Mouse (Mus musculus): Measurements from ENCODE around the gene Narfl. TPM values are rescaled to one million over a fixed set of nuclear protein-coding genes. Genes with fewer than 3 reads are reported as not detected.

Gene Narfl
- total RNA-seq, 2 experiments from 2014 or later: 26.2 to 26.3 TPM

GRCm38 (mm10) chr17:25825311-25825710 lies 51.7 kb downstream of the Narfl start:
- DNase-seq (ENCODE audit: extremely low spot score in 1 of 2, low spot score in 2 of 2): peak in 1 of 2 experiments; percentile 22
- intact Hi-C loops (cut with DNase I): no loop called here

- intact Hi-C loops (cut with DNase I): no loop called here
- DNase-seq (ENCODE audit: extremely low spot score in 1 of 2, low spot score in 2 of 2): no peak
These were observed 52.5 kb downstream of the Narfl start for GRCm38 (mm10) chr17:25825984-25826570.

DNA sequence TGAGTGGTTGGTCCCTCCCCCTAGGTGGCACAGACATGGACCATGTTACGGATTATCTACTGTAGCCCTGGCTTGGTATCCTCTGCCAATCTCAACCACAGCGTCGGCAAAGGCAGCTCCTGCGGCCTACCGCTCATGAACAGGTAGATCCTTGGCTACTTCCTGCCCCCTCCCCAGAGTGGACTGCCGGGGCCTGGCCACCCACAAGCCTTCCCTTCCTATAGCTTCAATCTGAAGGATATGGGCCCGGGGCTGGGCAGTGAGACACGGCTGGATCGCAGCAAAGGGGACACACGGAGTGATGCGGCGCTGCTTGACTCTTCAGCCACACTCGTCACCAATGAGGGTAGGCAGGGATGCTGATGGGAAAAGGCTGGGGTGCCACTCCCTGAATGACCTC lies 53.4 kb downstream of the Narfl start:
- DNase-seq (ENCODE audit: extremely low spot score in 1 of 2, low spot score in 2 of 2): peak in 1 of 2 experiments; percentile 23
- intact Hi-C loops (cut with DNase I): no loop called here

DNA sequence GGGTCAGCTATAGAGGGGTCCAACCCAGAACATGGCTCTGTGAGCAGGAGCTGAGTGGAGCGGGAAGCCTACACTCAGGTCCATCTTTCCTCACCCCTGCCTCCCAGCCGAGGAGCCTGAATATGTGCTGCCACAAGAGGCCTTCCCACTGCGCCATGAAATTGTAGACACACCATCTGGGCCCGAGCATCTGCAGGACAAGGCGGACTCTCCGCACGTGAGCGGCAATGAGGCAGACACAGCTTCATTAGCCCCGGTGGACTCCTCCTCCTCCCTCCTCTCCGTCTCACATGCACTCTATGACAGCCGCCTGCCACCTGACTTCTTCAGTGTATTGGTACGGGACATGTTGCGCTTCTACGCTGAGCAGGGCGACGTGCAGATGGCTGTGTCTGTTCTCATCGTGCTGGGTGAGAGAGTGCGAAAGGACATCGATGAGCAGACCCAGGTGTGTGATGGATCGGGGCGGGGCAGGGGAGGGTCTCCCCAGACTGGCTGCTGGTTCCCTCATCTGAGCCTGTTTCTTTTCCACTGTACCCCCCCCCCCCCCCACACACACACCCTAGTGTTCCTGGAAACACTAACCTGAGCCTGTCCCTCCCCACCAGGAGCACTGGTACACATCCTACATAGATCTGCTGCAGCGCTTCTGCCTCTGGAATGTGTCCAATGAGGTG lies 54.1 kb downstream of the Narfl start:
- peak in 1 of 2 experiments; percentile 30 for DNase-seq (ENCODE audit: extremely low spot score in 1 of 2, low spot score in 2 of 2)
- intact Hi-C loops (cut with DNase I): no loop called here

- DNase-seq (ENCODE audit: extremely low spot score in 1 of 2, low spot score in 2 of 2): peak in 1 of 2 experiments; percentile 45
- intact Hi-C loops (cut with DNase I): no loop called here
These were observed 54.6 kb downstream of the Narfl start for GRCm38 (mm10) chr17:25828223-25828594.

- DNase-seq (ENCODE audit: extremely low spot score in 1 of 2, low spot score in 2 of 2): peak; percentile 78 to 87
These were observed 55.4 kb downstream of the Narfl start, which contains the start of gene Jmjd8 for GRCm38 (mm10) chr17:25828712-25829557. TSS of gene Jmjd8 (plus strand) at chr17:25828867.

DNA sequence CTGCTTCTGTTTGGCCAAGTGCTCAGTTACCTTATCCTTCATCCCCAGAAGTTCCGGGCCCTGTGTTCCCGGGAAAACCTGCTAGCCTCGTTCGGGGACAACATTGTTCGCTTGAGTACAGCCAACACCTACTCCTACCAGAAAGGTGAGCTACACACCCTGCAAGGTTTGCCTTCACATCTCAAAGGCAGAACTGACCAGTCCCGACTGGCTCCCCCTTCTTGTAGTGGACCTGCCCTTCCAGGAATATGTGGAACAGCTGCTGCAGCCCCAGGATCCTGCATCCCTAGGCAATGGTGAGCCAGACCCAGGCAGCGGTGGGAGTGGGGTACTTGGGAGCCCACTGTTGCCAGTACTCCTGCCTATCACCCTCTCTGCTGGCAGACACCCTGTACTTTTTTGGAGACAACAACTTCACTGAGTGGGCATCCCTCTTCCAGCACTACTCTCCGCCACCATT lies 56.0 kb downstream of the Narfl start:
- intact Hi-C loops (cut with DNase I): no loop called here
- peak in 1 of 2 experiments; percentile 26 for DNase-seq (ENCODE audit: extremely low spot score in 1 of 2, low spot score in 2 of 2)

More at GRCm38 (mm10) chr17:25828712-25829557, 55.4 kb downstream of the Narfl start, which contains the start of gene Jmjd8:
- intact Hi-C loops (cut with DNase I): no loop called here

DNA sequence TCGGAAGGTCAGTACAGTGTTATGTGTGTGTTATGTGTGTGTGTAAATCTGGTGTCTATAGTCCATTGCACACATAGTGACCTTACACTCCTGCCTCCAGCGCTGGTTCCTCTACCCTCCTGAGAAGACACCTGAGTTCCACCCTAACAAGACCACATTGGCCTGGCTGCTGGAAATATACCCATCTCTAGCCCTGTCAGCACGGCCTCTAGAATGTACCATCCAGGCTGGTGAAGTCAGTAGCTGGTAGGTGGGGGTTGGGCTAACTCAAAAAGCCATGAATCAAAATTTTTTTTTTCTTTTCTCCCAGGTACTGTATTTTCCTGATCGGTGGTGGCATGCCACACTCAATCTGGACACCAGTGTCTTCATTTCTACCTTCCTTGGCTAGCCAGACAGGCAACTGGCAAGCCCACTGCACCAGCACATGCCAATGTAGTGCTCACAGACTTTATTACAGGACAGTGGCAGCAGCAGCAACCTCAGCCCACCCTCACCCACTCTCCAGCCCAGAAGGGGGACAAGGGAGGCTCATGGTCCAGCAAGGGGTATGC lies 56.7 kb downstream of the Narfl start:
- intact Hi-C loops (cut with DNase I): no loop called here
- DNase-seq (ENCODE audit: extremely low spot score in 1 of 2, low spot score in 2 of 2): no peak

DNA sequence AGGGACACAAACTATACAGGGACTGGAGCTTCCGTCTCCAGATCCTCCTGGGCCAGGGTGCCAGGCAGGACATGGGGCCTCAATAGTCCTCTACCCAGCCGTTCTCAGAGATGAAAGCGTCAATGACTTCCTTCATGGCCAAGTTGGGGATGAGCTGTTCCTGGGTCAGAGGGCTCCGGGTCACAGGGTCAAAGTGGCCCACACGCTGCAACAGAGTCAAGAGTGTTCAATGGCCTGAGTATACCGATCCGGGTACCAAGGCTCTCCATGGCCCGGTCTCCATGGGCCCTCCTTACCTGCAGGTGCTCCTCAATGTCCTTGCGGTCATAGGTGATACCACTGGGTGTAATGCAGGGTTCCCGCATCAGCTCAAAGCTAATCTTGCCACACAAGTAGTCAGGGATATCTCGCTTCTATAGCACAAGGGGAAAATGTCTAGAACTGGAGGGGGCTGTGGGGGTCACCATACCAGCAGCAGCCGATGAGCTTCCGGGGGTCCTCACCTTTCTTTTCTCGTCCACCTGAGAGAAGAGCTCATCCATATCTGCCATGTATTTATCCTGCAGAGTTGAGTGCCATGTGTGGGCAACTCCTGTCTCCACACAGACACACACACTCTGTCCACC lies 57.3 kb downstream of the Narfl start:
- intact Hi-C loops (cut with DNase I): no loop called here

DNA sequence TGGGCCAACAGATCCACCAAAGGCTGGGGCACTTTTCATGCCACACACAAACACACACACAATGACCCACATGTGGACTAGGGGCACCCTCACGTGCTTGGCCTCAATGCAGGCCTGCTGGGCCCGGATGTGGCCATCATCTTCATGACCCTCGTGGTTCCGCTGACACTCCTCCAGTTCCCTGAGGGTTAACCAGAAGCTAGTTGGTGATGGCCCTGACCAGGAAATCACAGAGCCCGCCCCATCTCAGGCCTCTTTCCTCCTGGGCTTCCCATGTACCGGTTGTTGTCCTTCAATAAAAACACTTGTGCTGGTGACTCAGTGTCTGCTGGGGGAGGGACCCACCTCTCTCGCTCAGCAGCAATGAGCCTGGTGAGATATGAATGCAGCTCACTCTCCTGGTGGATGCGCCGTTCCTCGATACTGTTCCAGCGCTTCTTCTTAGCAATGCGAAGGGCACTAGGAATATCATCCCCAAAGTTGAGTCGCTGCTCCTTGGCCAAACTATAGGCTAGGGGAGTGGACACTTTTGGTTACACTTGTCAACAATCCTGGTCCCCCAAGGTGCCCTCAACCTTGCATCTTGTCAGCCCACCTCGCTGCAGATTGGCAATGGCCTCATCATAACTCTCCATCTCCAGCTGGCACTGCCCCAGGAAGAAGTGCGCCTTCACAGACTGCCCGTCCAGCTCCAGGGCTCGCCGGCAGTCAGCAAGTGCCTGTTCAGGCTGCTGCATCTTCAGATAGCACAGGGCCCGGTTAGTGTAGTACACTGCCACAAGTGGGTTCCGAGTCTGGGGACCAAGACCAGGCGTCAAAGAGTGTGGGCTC lies 58.1 kb downstream of the Narfl start:
- intact Hi-C loops (cut with DNase I): no loop called here
- DNase-seq (ENCODE audit: extremely low spot score in 1 of 2, low spot score in 2 of 2): peak in 1 of 2 experiments; percentile 70

More for the DNA sequence above, 57.3 kb downstream of the Narfl start:
- DNase-seq (ENCODE audit: extremely low spot score in 1 of 2, low spot score in 2 of 2): no peak

- intact Hi-C loops (cut with DNase I): no loop called here
- peak; percentile 98 to 100 for DNase-seq (ENCODE audit: extremely low spot score in 1 of 2, low spot score in 2 of 2)
These were observed 59.1 kb downstream of the Narfl start for GRCm38 (mm10) chr17:25832436-25833290.

Small RNA genes lying within 50 kb of the gene (microRNA-seq; reads per million reads assigned to microRNA genes)
- gene Gm25083: not detected
- gene Mir3082: 2.9 reads per million, percentile 2 among the genes with 10 or more reads in this experiment
- 4.6 reads per million, percentile 16 among the genes with 10 or more reads in this experiment for gene Mir6966

Other genes with a start within 250 kb of the Narfl start
- gene Sox8, start 203.1 kb upstream of the Narfl start, total RNA-seq (2021): 10 to 100 TPM; 45.3 to 56.2 TPM
- gene Lmf1, start 194.7 kb upstream of the Narfl start, total RNA-seq (2021): 10 to 100 TPM; 22.2 to 23.4 TPM
- 10 to 100 TPM; 86.1 to 88.9 TPM for gene Gng13, start 56.6 kb upstream of the Narfl start, total RNA-seq (2021)
- 1 to 10 TPM; 3.0 to 4.8 TPM for gene Chtf18, start 46.4 kb upstream of the Narfl start, total RNA-seq (2021)
- 10 to 100 TPM; 31.9 to 32.4 TPM for gene Rpusd1, start 46.1 kb upstream of the Narfl start, total RNA-seq (2021)
- gene Mslnl, start 37.7 kb upstream of the Narfl start, total RNA-seq (2021): not detected
- gene Msln, start 19.4 kb upstream of the Narfl start, total RNA-seq (2021): 1 to 10 TPM; 4.0 to 5.4 TPM
- 100 to 1,000 TPM; 132 to 133 TPM for gene Haghl, start 11.9 kb downstream of the Narfl start, total RNA-seq (2021)
- under 1 TPM in 1 of 2 experiments, not detected in 1; 0.16 TPM for gene Ccdc78, start 12.8 kb downstream of the Narfl start, total RNA-seq (2021)
- gene Fam173a, start 19.1 kb downstream of the Narfl start, total RNA-seq (2021): 10 to 100 TPM; 74.3 to 74.9 TPM
- 1 to 10 TPM; 1.7 to 2.3 TPM for gene AC134908.4, start 21.9 kb downstream of the Narfl start, total RNA-seq (2021)
- gene Metrn, start 23.4 kb downstream of the Narfl start, total RNA-seq (2021): 10 to 100 TPM; 59.8 to 61.1 TPM
- 100 to 1,000 TPM; 306 to 311 TPM for gene Fbxl16, start 35.3 kb downstream of the Narfl start, total RNA-seq (2021)
- gene Wdr24, start 49.9 kb downstream of the Narfl start, total RNA-seq (2021): 10 to 100 TPM; 20.4 to 24.6 TPM
- 10 to 100 TPM; 59.9 to 61.5 TPM for gene Jmjd8, start 55.1 kb downstream of the Narfl start, total RNA-seq (2021)
- 100 to 1,000 TPM; 168 to 171 TPM for gene Stub1, start 59.6 kb downstream of the Narfl start, total RNA-seq (2021)
- 10 to 100 TPM; 84.5 to 94.2 TPM for gene Rhbdl1, start 63.5 kb downstream of the Narfl start, total RNA-seq (2021)
- 10 to 100 TPM; 28.7 to 29.9 TPM for gene Gm20683, start 68.0 kb downstream of the Narfl start, total RNA-seq (2021)
- 10 to 100 TPM; 68.8 to 74.7 TPM for gene Rhot2, start 71.1 kb downstream of the Narfl start, total RNA-seq (2021)
- 10 to 100 TPM; 34.0 to 35.6 TPM for gene Wdr90, start 87.7 kb downstream of the Narfl start, total RNA-seq (2021)
- gene Mcrip2, start 95.0 kb downstream of the Narfl start, total RNA-seq (2021): 10 to 100 TPM; 27.7 to 31.4 TPM
- gene Mettl26, start 101.3 kb downstream of the Narfl start, total RNA-seq (2021): 10 to 100 TPM; 34.8 to 36.0 TPM
- gene Wfikkn1, start 107.1 kb downstream of the Narfl start, total RNA-seq (2021): 1 to 10 TPM in 1 of 2 experiments, under 1 TPM in 1; 0.63 to 1.4 TPM
- gene Rab40c, start 146.0 kb downstream of the Narfl start, total RNA-seq (2021): 10 to 100 TPM; 46.2 to 53.4 TPM
- gene Pigq, start 171.2 kb downstream of the Narfl start, total RNA-seq (2021): 100 to 1,000 TPM; 123 to 126 TPM
- not detected for gene Nhlrc4, start 171.2 kb downstream of the Narfl start, total RNA-seq (2021)
- gene A930017K11Rik, start 178.8 kb downstream of the Narfl start, total RNA-seq (2021): not detected
- gene Capn15, start 212.0 kb downstream of the Narfl start, total RNA-seq (2021): 10 to 100 TPM; 41.5 to 42.5 TPM